24 mouse cellular contexts compared by ENCODE assay signal in genomic region chr2:70302905-70303304, GRCm38 (mm10).
"Had no signal": no experiment of that assay in that cellular context is flagged by ENCODE, and none has a peak within 500 bp of the region (broad histone marks: within the 10 kb centered on the region; RNA-seq: fewer than 3 reads in every experiment).

No protein-coding gene starts in this region.

- H3K27ac ChIP-seq: heart, adult 2 months; heart, embryonic 13.5 days; heart, embryonic 15.5 days; hindbrain, embryonic 13.5 days; hindbrain, embryonic 15.5 days; hindbrain, postnatal 0 days; kidney, embryonic 15.5 days; kidney, postnatal 0 days; limb, embryonic 13.5 days; limb, embryonic 15.5 days; liver, embryonic 12.5 days; liver, embryonic 14.5 days had no signal

- H3K4me3 ChIP-seq: heart, adult 2 months; heart, embryonic 13.5 days; heart, embryonic 15.5 days; hindbrain, embryonic 13.5 days; hindbrain, embryonic 15.5 days; kidney, embryonic 15.5 days; limb, embryonic 13.5 days; limb, embryonic 15.5 days; liver, embryonic 12.5 days had no signal

- ATAC-seq: hindbrain, postnatal 0 days; intestine, embryonic 16.5 days; liver, embryonic 12.5 days had no signal

- DNase-seq: gastrocnemius, postnatal 14 days; gastrocnemius, postnatal 36 days; heart, adult 2 months; heart, postnatal 14 days; heart, postnatal 36 days; kidney, adult 11 months; kidney, adult 2 months; kidney, adult 9 months; kidney, postnatal 14 days; kidney, postnatal 36 days; layer of hippocampus, adult 9-11 months; layer of hippocampus, postnatal 36 days had no signal
